Mouse (Mus musculus): Measurements from ENCODE around the gene Pdia4.
"Not testable (repeated sequence)": the region's sequence is repeated elsewhere in the genome, so short reads cannot be mapped to it uniquely, and the experiment has no call there.

Gene Pdia4

DNA sequence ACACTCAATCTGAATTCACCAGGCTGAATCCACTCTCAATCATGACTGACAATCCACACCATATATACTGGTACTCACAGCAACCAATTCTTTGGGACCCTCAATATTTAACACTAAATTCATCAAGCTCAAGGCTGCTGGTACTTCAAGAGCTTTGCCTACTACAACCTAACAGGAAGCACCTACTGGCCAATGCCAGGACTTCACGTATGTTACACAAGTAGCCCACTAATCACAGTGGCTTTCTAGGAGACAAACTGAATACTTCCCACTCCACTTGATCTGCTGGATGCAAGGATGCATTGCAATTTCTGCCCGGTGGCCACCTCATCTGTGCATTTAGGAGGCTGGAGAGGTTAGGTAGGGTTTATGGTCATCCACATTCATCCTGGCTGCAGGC, 3.0 kb downstream of the Pdia4 start:
- DNase-seq, result no peak

- no peak for DNase-seq
These were observed 4.2 kb downstream of the Pdia4 start for GRCm38 (mm10) chr6:47809053-47809452.

GRCm38 (mm10) chr6:47808545-47808944, 4.7 kb downstream of the Pdia4 start:
- no peak for DNase-seq

GRCm38 (mm10) chr6:47807419-47807818, 5.8 kb downstream of the Pdia4 start:
- no peak for DNase-seq

DNA sequence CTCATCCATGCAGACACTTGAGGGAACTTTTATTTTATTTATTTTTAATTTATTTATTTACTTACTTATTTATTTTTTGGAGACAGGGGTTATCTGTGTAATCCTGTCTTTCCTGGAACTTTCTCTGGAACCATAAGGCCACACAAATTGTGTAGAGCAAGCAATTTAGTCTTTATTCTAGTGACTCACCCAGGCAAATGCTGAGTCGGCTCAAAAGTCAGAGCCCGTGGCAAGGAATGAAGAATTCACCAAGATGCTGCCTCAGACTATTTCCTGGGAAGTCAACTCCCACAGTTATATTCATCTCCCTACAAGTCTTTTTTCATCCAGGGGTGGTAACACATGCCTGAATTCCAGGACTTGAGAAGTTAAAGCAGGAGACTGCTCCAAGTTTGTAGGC, 7.7 kb downstream of the Pdia4 start:
- no peak for DNase-seq

DNA sequence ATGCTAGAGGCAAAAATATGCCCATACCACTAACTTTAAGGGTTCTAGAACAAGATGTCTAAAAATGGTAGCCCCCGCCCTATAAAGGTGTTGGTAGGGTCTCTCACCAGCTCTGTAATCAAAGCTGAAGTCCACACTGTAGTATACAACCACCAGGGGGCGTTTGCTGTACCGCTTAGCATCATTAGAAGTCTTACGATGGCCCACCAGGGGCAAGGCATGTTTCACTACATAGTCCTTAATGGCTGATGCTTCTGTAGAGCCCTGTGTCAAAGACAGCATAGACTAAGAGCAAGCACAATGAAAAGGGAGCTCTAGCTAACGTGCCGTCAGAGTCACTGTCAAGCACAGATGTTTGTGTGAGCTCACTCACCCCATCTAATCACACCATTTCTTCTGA, 14.2 kb downstream of the Pdia4 start:
- peak; percentile 45 to 51 for DNase-seq

GRCm38 (mm10) chr6:47794106-47794830, 19.0 kb downstream of the Pdia4 start:
- peak; percentile 37 to 38 for DNase-seq

DNA sequence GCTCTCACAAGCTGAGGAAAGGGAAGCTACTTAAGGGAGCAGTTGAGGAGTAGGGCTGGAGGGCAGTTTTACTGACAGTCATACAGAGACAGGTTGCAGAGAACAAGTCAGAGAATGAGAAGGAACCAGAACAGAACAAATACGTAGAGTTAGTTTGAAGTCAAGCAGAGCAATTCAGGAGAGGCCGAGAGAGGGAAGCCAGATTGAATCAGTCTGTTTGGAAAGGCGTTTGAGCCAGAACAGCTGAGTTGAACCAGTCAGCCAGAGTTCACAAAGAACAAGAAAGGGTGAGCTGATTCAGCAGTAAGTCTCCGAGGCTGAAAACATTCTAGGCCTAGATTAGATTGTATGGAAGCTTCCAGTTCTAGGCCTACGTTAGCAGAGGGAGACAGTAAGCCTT, 19.9 kb downstream of the Pdia4 start:
- no peak for DNase-seq

GRCm38 (mm10) chr6:47792533-47792932, 20.7 kb downstream of the Pdia4 start:
- DNase-seq, result no peak

GRCm38 (mm10) chr6:47790745-47791144, 22.5 kb downstream of the Pdia4 start:
- DNase-seq, result no peak

DNA sequence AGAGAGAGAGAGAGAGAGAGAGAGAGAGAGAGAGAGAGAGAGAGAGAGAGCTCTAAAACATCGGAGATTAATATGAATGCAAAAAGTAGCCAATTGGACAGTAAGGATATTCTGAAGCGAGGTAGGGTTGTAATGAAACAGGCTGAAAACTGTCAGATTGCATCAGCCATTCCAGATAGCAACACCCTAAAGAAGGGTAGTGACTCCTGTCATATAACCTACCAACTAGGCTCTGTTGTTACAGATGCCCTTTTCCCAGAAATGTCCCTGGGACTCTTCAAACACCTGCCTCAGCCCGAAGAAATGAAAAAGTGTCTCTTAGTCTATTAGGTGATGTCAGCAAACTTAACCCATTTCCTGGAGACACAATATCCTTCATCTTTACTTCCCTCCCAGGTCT, 24.4 kb downstream of the Pdia4 start:
- peak in 1 of 2 experiments; percentile 35 for DNase-seq

- DNase-seq, result peak; percentile 80 to 86
These were observed 25.1 kb downstream of the Pdia4 start for GRCm38 (mm10) chr6:47787941-47788736.

- no peak for DNase-seq
These were observed 28.4 kb downstream of the Pdia4 start for GRCm38 (mm10) chr6:47784707-47785412.

GRCm38 (mm10) chr6:47781091-47781968, 31.9 kb downstream of the Pdia4 start:
- peak in 1 of 2 experiments; percentile 51 for DNase-seq

DNA sequence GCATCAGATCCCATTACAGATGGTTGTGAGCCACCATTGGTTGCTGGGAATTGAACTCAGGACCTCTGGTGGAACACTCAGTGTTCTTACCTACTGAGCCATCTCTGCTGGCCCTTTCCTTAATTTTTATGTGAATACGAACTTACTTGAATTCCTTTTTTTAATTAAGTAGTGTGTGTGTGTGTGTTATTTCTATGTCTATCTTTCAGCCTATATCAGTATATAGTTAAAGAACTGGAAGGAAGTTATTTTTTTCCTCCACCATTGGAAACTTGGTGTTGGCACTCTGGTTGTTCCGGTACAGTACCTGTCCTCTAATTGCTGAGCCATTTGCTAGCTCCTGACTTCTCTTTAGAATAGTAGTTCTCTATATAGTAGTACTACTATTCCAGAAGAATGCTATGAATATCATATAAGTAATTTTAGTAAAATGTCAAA, 32.6 kb downstream of the Pdia4 start:
- DNase-seq, result no peak

GRCm38 (mm10) chr6:47771760-47772159, 41.5 kb downstream of the Pdia4 start:
- not testable (repeated sequence) for DNase-seq

GRCm38 (mm10) chr6:47771113-47771512, 42.1 kb downstream of the Pdia4 start:
- not testable (repeated sequence) for DNase-seq

GRCm38 (mm10) chr6:47769861-47770260, 43.4 kb downstream of the Pdia4 start:
- not testable (repeated sequence) for DNase-seq

DNA sequence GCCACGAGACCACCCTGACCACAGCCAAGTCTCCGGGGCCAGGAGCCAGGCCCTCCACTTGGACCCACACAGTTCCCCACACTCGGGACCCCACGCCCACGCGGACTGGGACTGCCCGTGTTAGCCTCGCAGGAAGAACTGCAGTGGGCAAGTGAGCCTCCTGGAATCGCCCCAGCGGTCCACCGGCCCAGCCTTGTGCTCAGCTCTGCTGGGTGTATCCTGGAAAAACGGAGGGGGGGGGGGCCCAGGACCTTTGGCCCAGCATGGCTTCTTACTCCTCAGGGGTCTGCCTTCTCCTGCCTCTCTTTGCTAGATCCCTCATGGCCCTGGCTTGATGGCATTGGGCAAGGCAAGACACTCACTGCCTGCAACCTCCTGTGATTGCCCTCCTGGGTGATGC, 44.7 kb downstream of the Pdia4 start:
- not testable (repeated sequence) for DNase-seq

DNA sequence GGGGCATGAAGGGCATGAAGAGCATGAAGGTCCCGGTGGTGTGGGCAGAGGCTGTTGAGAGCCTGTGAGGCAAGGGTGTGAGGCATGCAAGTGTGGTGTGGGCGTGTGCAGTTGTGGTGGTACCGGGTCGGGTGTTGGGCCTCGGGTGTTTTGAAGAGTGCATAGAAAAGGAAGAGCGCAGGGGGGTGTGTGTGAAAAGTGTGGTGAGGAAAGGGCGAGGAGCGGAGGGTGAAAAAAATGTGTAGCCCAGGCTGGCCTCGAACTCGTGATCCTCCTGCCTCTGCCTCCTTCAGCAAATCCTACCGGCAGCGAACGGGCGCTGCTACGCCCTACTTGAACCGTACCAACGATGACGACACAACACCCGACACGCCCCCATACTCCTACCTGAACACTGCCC, 45.9 kb downstream of the Pdia4 start:
- DNase-seq, result not testable (repeated sequence)

DNA sequence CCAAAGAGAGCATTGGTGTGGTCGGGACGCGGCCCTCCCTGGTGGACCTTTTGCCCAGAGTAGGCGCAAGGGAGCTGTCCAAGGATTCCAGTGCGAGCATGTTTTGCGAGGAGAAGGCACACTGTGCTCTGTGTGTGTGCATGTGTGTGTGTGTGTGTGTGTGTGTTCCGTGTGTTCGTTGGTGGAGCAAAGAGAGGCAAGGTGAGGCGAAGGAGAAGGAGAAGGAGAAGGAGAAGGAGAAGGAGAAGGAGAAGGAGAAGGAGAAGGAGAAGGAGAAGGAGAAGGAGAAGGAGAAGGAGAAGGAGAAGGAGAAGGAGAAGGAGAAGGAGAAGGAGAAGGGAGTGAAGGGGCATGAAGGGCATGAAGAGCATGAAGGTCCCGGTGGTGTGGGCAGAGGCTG, 50.5 kb downstream of the Pdia4 start:
- not testable (repeated sequence) for DNase-seq

GRCm38 (mm10) chr6:47759406-47759805, 53.8 kb downstream of the Pdia4 start:
- not testable (repeated sequence) for DNase-seq
